Mouse (Mus musculus) R1 (cell line): ENCODE measurements around the gene Wfdc15b.
"Not testable (repeated sequence)": the region's sequence is repeated elsewhere in the genome, so short reads cannot be mapped to it uniquely, and the experiment has no call there.

ENCODE experiments used
- DNase-seq: peaks from one replicate; pipeline ENCODE4 v3.0.0-alpha.2; 2018; ENCODE audit warnings: low read depth, low spot score

Gene Wfdc15b

GRCm38 (mm10) chr2:164221522-164221921, at the start of gene Wfdc15b:
Wfdc15b (minus strand) TSS chr2:164221660.
- no peak for DNase-seq

DNA sequence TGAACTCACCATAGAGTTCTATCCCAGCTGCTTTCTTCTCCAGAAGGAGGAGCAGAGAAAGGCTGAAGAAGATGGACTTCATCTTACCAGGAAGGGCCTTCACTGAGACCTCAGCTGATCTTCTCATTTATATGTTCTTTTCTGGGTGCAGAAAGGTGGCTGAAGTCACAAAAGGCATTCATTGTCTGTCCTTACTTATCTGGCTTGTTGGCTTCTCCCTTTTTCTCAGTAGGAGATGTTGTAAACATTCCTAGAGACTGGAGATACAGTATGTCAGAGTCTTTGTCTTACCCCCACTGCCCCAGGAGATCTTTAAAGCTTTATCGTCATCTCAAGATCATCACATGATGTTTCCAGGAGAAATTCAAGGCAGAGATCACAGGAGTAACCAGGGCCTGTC, 35.1 kb upstream of the Wfdc15b start, which contains the start of gene Svs3b:
Svs3b (minus strand) TSS at position 101 of the 400 bp plus-strand sequence.
- DNase-seq: not testable (repeated sequence)

GRCm38 (mm10) chr2:164238366-164238765, 16.9 kb upstream of the Wfdc15b start, which contains the start of gene Svs2:
Svs2 (minus strand) TSS chr2:164238466.
- no peak for DNase-seq

- peak; percentile 64 for DNase-seq
Observed at GRCm38 (mm10) chr2:164232671-164233070, 11.2 kb upstream of the Wfdc15b start.

DNA sequence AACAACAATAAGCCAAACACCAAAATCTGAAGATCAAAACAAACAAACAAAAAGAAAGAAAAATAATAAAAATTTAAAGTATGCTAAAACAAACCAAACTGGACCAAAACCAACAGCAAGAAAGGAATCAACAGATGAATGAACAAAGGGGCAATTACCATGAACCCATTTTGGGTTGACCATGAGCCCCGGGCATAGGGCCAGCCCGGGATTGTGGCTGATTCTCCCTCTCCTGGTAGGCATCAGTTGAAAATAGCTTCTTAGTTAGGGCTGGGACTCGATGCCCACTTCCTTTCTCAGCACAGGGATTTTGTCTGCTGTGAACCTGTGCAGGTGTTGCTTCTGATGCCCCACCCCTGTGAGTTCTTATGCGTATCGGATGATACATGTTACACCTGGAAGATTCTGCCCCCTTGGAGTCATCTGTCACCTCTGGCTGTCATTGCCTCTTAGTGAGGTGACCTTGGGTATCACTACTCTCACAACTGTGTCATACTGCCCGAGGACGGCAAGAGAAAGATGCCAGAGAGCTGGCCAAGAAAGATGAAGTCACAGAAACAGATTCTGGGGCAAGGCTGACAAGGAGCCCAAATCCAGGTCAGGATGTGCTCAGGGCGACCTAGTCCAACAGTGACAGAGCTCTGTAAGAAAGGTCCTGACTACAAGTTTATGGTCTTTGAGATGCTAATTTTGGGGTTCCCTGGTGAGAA, 7.1 kb upstream of the Wfdc15b start:
- DNase-seq: peak; percentile 4

DNA sequence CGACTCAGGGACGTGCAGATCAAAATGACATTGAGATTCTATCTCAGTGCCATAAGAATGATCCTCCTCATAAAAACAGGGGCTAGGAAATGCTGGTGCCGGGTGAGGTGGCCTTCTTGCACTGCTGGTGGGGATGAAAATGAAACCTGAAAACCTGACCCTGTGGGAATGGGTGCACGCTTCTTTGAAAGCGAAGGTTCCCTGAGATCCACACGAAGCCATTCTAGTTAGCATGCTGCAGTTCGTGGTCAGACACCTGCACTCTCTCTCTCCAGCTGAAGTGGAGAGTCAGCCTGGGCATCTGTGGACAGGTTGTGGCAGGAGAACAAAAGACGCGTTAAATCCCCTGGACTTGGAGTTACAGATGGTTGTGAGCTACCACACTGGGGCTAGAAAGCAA, 2.2 kb downstream of the Wfdc15b start:
- DNase-seq: no peak

- no peak for DNase-seq
Observed at GRCm38 (mm10) chr2:164212711-164213110, 8.7 kb downstream of the Wfdc15b start.

- no peak for DNase-seq
Observed at GRCm38 (mm10) chr2:164210892-164211291, 10.6 kb downstream of the Wfdc15b start.

GRCm38 (mm10) chr2:164206676-164207075, 14.8 kb downstream of the Wfdc15b start:
- DNase-seq: no peak

DNA sequence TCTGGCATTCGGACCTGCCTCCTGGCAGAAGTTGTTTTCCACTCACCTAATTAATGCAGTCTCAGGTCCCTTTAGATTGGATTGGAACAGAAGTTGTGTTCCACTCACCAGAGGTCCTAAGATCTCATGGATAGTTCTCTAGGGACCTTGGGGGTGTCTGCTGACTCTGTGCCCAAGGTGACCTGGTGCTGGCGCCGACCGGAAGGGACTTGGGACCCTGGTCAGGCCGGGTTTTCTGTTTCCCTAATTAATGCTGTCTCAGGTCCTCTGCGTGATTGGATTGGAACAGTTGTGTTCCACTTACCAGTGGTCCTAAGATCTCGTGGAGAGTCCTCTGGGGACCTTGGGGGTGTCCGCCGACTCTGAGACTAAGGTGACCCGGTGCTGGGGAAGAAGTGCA, 15.4 kb downstream of the Wfdc15b start:
- not testable (repeated sequence) for DNase-seq

DNA sequence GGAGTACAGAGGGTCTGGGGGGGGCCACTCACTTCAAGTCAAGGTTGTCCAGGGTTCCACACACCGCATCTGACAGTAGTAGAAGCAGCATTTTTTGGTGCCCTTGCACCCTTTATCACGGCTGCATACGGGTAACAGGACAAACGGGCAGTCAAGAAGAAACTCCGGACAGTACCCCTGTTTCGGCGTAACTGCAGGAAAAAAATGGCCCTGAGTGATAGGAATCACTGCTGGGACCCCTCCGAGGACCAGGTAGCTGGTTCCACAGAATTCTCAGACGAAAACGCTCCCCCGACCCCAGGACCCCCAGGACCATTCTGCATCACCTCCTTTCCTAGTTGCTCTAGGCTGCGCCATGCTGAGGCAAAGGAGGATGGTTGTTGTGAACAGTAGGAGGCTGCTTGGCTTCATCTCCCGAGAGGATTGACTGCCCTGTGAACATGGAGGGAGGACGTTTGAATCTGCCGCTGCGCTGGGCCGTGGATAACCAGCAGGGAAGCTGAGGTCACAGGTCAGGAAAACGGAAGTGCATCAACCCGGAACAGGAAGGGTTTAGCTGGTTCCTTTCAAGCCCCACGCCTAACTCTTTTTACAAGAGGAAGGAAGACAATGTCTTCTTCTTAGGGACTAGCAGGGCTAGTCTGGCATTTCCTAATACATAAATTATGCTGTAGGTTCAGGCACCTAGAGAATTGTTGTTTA, 21.7 kb downstream of the Wfdc15b start, which contains the start of gene Wfdc15a:
Wfdc15a (minus strand) TSS at position 505 of the 702 bp plus-strand sequence.
- peak; percentile 60 for DNase-seq

- DNase-seq: no peak
Observed at GRCm38 (mm10) chr2:164196700-164196990, 24.8 kb downstream of the Wfdc15b start.

GRCm38 (mm10) chr2:164195971-164196699, 25.3 kb downstream of the Wfdc15b start:
- no peak for DNase-seq

GRCm38 (mm10) chr2:164194959-164195630, 26.4 kb downstream of the Wfdc15b start:
- DNase-seq: no peak

GRCm38 (mm10) chr2:164192279-164192678, 29.2 kb downstream of the Wfdc15b start:
- DNase-seq: no peak

- DNase-seq: no peak
Observed at GRCm38 (mm10) chr2:164190576-164190975, 30.9 kb downstream of the Wfdc15b start, which contains the start of gene Wfdc12. Wfdc12 (minus strand) TSS chr2:164190608.

DNA sequence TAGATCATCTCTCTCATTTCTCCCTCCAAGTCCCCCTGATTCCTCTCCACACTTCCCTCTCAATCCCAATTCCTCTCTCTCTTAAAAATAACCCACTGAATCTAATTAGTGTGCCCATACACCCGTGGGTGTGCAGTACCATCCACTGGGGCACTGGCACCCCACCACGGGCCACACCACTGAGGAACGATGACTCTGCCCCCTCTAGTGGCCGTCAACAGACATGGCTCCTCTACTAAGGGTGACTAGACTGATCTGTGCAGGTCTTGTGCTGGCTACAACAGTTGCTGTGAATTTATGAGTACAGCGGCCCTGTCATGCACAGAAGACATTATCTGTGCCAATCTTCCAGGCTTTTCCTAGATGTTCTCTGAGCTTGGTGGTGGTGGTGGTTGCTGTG, 32.7 kb downstream of the Wfdc15b start:
- DNase-seq: peak; percentile 35

GRCm38 (mm10) chr2:164184145-164184719, 37.2 kb downstream of the Wfdc15b start:
- DNase-seq: peak; percentile 53

DNA sequence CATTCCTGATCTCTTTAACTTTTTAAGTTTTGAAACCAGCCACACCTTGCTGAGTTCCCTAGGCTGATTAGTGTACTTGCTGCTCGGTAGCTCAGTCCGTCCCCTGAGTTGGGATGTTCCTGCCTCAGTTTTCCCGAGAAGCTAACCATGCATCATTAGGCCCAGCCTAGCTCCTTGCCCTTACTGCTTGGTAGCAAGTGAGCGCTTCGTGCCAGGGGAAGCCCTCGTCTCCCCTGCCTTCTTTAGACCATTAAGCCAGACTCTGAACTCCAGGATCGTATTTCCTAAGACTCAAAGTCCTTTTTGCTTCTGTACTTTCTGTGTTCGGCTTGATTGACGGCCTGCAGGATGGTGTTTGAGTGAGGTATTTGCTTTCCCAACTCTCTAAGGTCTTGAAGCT, 38.1 kb downstream of the Wfdc15b start:
- no peak for DNase-seq

DNA sequence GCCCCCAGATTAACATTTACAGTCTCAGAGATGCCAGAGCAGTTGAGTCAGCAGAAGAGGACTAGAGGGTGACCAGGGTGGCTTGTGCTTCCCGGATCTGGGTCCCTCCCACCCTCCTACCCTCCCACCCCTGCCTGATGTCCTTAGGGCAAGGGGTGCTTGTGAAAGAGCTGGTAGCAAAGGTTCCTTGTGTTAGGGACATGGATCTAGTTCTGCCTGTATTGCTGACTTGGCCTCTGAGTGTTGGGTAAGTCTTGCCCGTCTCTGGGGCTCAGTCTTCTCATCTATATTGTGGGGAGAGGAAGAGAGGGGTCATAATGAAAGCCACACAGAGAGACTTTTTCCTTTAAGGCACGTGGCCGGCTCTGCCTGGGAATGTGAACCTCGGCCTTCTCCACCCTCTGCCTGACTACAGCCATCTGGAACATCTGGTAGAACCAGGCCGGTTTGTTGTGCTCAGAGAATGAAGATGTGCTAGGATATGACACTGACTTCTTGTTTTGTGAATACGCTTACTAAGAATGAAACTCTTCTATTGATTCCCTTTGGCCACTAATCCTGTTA, 38.7 kb downstream of the Wfdc15b start, which contains the start of gene Wfdc5:
Wfdc5 (minus strand) TSS at position 51 of the 564 bp plus-strand sequence.
- no peak for DNase-seq

DNA sequence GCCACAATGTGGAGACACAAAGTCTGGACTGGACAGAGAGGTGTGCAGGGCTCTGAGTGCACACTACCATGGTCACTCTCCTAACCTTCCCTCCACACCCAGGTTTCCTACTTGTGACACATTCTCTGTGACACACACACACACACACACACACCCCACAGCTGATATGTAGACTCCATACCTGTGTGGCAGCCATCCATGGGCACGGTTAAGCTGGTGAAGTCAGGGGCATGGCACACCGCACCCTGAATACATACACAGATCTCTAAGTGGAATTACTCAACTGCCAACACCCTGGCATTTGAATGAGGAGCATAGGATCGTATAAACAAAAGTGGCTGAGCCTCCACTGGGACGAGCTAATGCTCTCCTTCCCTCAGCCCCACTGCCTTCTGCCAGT, 40.7 kb downstream of the Wfdc15b start:
- no peak for DNase-seq
